In the genomic region with DNA sequence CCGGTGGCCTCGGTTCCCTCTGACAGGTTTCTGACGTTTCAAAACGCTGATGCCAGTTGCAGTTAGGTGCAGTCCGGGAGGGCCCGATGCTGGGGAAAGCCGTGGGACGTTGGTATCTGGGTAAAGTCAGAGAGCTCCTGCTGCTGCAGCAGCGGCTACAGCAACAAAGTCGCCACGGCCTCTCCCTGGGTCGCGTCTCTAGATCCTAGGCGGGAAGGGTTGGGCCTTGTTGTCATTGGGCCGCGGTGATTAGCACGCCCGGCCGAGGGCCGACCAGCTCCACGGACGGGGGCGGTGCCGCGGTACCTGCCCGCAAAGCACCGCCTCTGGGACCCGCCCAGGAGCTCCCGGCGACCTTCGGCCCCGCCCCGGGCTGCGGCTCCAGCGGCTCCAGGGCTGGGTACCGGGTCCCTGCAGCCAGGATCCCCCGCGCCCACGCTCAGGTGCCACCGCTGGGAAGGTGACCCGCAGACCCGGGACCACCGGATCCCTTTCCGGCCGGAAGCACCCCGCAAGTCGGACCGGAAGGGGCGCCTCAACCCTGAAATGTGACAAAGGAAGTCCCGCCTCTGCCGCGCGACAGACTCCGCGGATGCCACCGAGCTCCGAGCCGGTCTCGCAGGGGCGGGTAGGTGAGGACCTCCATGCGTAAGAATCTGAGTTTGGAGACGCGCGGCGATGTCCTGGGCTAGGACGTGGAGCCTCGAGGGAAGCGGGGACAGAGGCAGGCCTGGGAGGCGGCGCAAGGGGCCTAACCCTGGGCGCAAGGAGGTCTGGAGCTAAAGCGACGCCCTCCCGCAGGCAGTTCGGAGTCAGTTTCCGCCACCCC, we compare ENCODE assay signal across 8 mouse cellular contexts. TPM values are rescaled to one million over a fixed set of nuclear protein-coding genes. Genes with fewer than 3 reads are reported as not detected.
A peak's percentile ranks its signal among the peaks of the same experiment; 100 is the strongest.
DNase-seq lines count a peak whose midpoint lies in the region; ATAC-seq and TF ChIP-seq lines count a peak whose summit lies in the region.

A gene (plus strand): TSS at position 340 of the 829 bp plus-strand sequence.
A gene (minus strand): TSS at position 498 of the 829 bp plus-strand sequence.

- peak within 1 kb of the TSS; percentile 70 for H3K27ac ChIP-seq in hindbrain, embryonic 11.5 days (ENCODE audit: low read depth, low read length)
- peak within 1 kb of the TSS; percentile 83 for H3K27ac ChIP-seq in lung, postnatal 0 days (ENCODE audit: low read length)

- DNase-seq in NIH3T3 (ENCODE audit: low read depth): peak; percentile 79
- peak; percentile 89 for DNase-seq in cerebellum, adult 9-11 months
- peak; percentile 58 to 81 for DNase-seq in frontal cortex, postnatal 10 days (ENCODE audit: low spot score in 2 of 2)
- peak; percentile 84 for DNase-seq in hindbrain, embryonic 11.5 days (ENCODE audit: low spot score)
- DNase-seq in layer of hippocampus, postnatal 10 days (ENCODE audit: low spot score in 2 of 2): peak; percentile 78 to 85
- peak; percentile 96 for DNase-seq in lung, postnatal 0 days (ENCODE audit: low spot score)
- peak; percentile 78 for DNase-seq in ovary, postnatal 10 days (ENCODE audit: low spot score)
- peak; percentile 88 for DNase-seq in thymus, postnatal 0 days (ENCODE audit: low spot score)

- H3K4me1 ChIP-seq in hindbrain, embryonic 11.5 days (replicated peaks; ENCODE audit: control insufficient read depth, insufficient read depth, low read length): peaks cover 10% of the 10 kb centered on the region; the same call in 1 of the 2 replicates
- peaks cover 23% of the 10 kb centered on the region; the same call in 1 of the 2 replicates for H3K4me1 ChIP-seq in lung, postnatal 0 days (ENCODE audit: insufficient read depth, low read depth, low read length)

- ATAC-seq in hindbrain, embryonic 11.5 days (ENCODE audit: low FRiP score): peak; percentile 90
- peak; percentile 98 for ATAC-seq in lung, postnatal 0 days

- H3K4me2 ChIP-seq in hindbrain, embryonic 11.5 days (replicated peaks; ENCODE audit: low read depth, low read length): peak within 1 kb of the TSS; percentile 76
- peak within 1 kb of the TSS; percentile 88 for H3K4me2 ChIP-seq in lung, postnatal 0 days (replicated peaks; ENCODE audit: low read depth, low read length)

- H3K27me3 ChIP-seq in hindbrain, embryonic 11.5 days (ENCODE audit: control insufficient read depth, insufficient read depth, low read length): no peaks in the 10 kb centered on the region
- no peaks in the 10 kb centered on the region for H3K27me3 ChIP-seq in lung, postnatal 0 days (replicated peaks; ENCODE audit: insufficient read depth, low read length)

- TF ChIP-seq CTCF in lung, postnatal 0 days (IDR thresholded peaks at IDR 0.05): peak; percentile 32

- peak within 1 kb of the TSS; percentile 86 for H3K4me3 ChIP-seq in hindbrain, embryonic 11.5 days (ENCODE audit: low read depth, low read length)
- peak within 1 kb of the TSS; percentile 83 for H3K4me3 ChIP-seq in lung, postnatal 0 days (ENCODE audit: low read depth, low read length)

- peak within 1 kb of the TSS; percentile 95 for H3K9ac ChIP-seq in hindbrain, embryonic 11.5 days (ENCODE audit: low read depth, low read length)
- H3K9ac ChIP-seq in lung, postnatal 0 days (replicated peaks; ENCODE audit: low read depth): peak within 1 kb of the TSS; percentile 75

- no peak for TF ChIP-seq EP300 in lung, postnatal 0 days (IDR thresholded peaks at IDR 0.05)

- 0 out of 2 replicates have a peak, but pooled peaks cover 5% of the 10 kb centered on the region for H3K36me3 ChIP-seq in hindbrain, embryonic 11.5 days (ENCODE audit: control insufficient read depth, insufficient read depth, low read length)
- H3K36me3 ChIP-seq in lung, postnatal 0 days (ENCODE audit: insufficient read depth, low read length): peaks cover 22% of the 10 kb centered on the region; the same call in 1 of the 2 replicates

- no peaks in the 10 kb centered on the region for H3K9me3 ChIP-seq in hindbrain, embryonic 11.5 days (ENCODE audit: control insufficient read depth, low read length)
- H3K9me3 ChIP-seq in lung, postnatal 0 days (ENCODE audit: low read length): no peaks in the 10 kb centered on the region

- WGBS in hindbrain, embryonic 11.5 days: under 1% methylated on average over 61 of the region's 76 CpGs
- under 1% methylated on average over 74 of the region's 76 CpGs for WGBS in lung, postnatal 0 days

RNA-seq across cellular contexts. Expression of the first gene that starts in this region (rescaled TPM):
- polyA plus RNA-seq in hindbrain, embryonic 11.5 days (2014; fragmentation: Nextera tagmentation; extraction: Ambion mirVana): 26.5 and 41.1 TPM in 2 replicates
- total RNA-seq in layer of hippocampus, postnatal 10 days (2021): 10 to 100 TPM; 46.2 to 53.6 TPM
- polyA plus RNA-seq in lung, postnatal 0 days (2015; fragmentation: Nextera tagmentation; extraction: Ambion mirVana): 13.7 and 15.7 TPM in 2 replicates
- 18.9 and 21.1 TPM in 2 replicates for polyA plus RNA-seq in thymus, postnatal 0 days (2015; fragmentation: Nextera tagmentation; extraction: Ambion mirVana)

RNA-seq across cellular contexts. Expression of the second gene that starts in this region (rescaled TPM):
- 25.4 and 27.4 TPM in 2 replicates for polyA plus RNA-seq in hindbrain, embryonic 11.5 days (2014; fragmentation: Nextera tagmentation; extraction: Ambion mirVana)
- total RNA-seq in layer of hippocampus, postnatal 10 days (2021): 10 to 100 TPM; 56.8 to 57.7 TPM
- 12.7 and 14.4 TPM in 2 replicates for polyA plus RNA-seq in lung, postnatal 0 days (2015; fragmentation: Nextera tagmentation; extraction: Ambion mirVana)
- polyA plus RNA-seq in thymus, postnatal 0 days (2015; fragmentation: Nextera tagmentation; extraction: Ambion mirVana): 26.9 and 29.3 TPM in 2 replicates

Comparison
In these comparisons a context has a peak if more than half of its experiments do, and no peak if none do; other contexts are left out.
1. Peak in every context shown above with its lines: DNase-seq, ATAC-seq, H3K4me3 ChIP-seq and H3K27ac ChIP-seq.